Mouse (Mus musculus) heart, postnatal 0 days (tissue): ENCODE results near the gene Cyyr1.
"Not testable (repeated sequence)": the region's sequence is repeated elsewhere in the genome, so short reads cannot be mapped to it uniquely, and the experiment has no call there.

ENCODE experiments used
- CTCF ChIP-seq: IDR thresholded peaks from 2 replicates; pipeline ENCODE4 v1.5.1; 2016; ENCODE audit warnings: antibody characterized with exemption, control low read depth, low read depth
- EP300 ChIP-seq: IDR thresholded peaks from 2 replicates; pipeline ENCODE4 v1.6.1; 2016; ENCODE audit warnings: antibody characterized with exemption, low read depth

DNA sequence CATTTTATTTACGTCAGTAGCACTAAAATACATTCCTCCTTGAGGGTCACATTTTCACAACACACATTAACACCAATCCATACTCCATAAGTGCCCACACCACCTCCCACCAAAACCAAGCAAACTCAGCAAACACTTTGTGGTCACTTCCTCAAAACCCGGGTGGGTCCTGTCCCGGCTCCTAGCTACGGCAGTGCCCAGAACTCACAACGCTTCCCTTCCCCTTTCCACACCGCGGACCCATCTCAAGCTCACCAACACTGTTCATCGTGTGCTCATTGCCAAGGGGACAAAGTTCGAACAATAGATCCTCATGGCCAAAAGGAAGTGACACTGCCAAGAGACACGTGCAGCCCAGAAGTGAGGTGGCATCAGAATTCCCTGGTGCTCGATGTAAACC, 1.2 kb downstream of the Cyyr1 start:
- not testable (repeated sequence) for TF ChIP-seq CTCF, EP300
